In the genomic region with DNA sequence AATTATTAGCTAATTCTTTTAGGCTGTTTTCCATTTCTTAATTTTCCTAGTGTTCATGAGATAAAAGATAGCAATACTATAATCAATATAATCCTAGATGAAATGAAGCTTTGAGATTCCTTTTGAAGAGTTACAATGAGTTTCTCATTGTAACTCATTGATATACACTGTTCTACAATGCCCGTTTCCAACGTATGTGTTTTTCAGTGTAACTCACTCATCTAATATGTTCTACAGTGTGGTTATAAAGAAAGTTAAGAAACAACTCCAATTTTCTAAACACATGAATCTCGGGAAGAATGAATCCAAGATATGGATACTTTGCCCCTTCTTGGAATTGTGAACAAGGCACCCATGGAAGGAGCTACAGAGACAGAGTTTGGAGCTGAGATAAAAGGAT, we compare ENCODE assay signal across 8 mouse cellular contexts. TPM values are rescaled to one million over a fixed set of nuclear protein-coding genes. Genes with fewer than 3 reads are reported as not detected.
DNase-seq lines count a peak whose midpoint lies in the region; ATAC-seq lines count a peak whose summit lies in the region.

No protein-coding gene starts in this region.

- no peaks in the 10 kb centered on the region for H3K4me1 ChIP-seq in liver, embryonic 16.5 days (ENCODE audit: control insufficient read depth, low read depth, low read length)
- H3K4me1 ChIP-seq in neural tube, embryonic 13.5 days (replicated peaks): no peaks in the 10 kb centered on the region

- no peaks in the 10 kb centered on the region for H3K9me3 ChIP-seq in liver, embryonic 16.5 days (replicated peaks; ENCODE audit: control insufficient read depth, low read length)
- peaks cover 3% of the 10 kb centered on the region for H3K9me3 ChIP-seq in neural tube, embryonic 13.5 days

- WGBS in liver, embryonic 16.5 days (ENCODE audit: insufficient replicate concordance): 45% methylated on average over 3 of the region's 3 CpGs
- 82% methylated on average over 3 of the region's 3 CpGs for WGBS in neural tube, embryonic 13.5 days

- H3K27me3 ChIP-seq in liver, embryonic 16.5 days (ENCODE audit: control insufficient read depth, insufficient read depth, low read depth, low read length): no peaks in the 10 kb centered on the region
- no peaks in the 10 kb centered on the region for H3K27me3 ChIP-seq in neural tube, embryonic 13.5 days

- no peak overlapping the region for H3K9ac ChIP-seq in liver, embryonic 16.5 days (ENCODE audit: low read depth, low read length)
- H3K9ac ChIP-seq in neural tube, embryonic 13.5 days: no peak overlapping the region

- no peak overlapping the region for H3K4me2 ChIP-seq in liver, embryonic 16.5 days (ENCODE audit: low read depth, low read length)
- no peak overlapping the region for H3K4me2 ChIP-seq in neural tube, embryonic 13.5 days

- ATAC-seq in liver, embryonic 16.5 days (ENCODE audit: low read depth): peak; percentile 100
- ATAC-seq in neural tube, embryonic 13.5 days (ENCODE audit: low read depth): peak; percentile 100

- peak; percentile 100 for DNase-seq in ES-CJ7 (ENCODE audit: low read depth, low spot score)
- peak; percentile 90 for DNase-seq in cerebellum, adult 9-11 months
- DNase-seq in frontal cortex, adult 2 months (ENCODE audit: extremely low spot score in 1 of 2, low spot score in 1 of 2): peak; percentile 100
- DNase-seq in heart, postnatal 4 days: peak; percentile 100
- DNase-seq in layer of hippocampus, adult 18-20 months (ENCODE audit: low spot score in 2 of 2): peak; percentile 100
- DNase-seq in testis, postnatal 10 days (ENCODE audit: low spot score): peak; percentile 100

- no peaks in the 10 kb centered on the region for H3K36me3 ChIP-seq in liver, embryonic 16.5 days (ENCODE audit: control insufficient read depth, insufficient read depth)
- H3K36me3 ChIP-seq in neural tube, embryonic 13.5 days: no peaks in the 10 kb centered on the region

- no peak overlapping the region for H3K27ac ChIP-seq in liver, embryonic 16.5 days (ENCODE audit: low read length)
- no peak overlapping the region for H3K27ac ChIP-seq in neural tube, embryonic 13.5 days (replicated peaks)

- H3K4me3 ChIP-seq in liver, embryonic 16.5 days (ENCODE audit: low read depth, low read length): no peak overlapping the region
- H3K4me3 ChIP-seq in neural tube, embryonic 13.5 days: no peak overlapping the region

RNA-seq across cellular contexts. Expression of gene Pak3, which starts 35.5 kb away (rescaled TPM):
- 15.7 and 21.6 TPM in 2 replicates for polyA plus RNA-seq in frontal cortex, adult 2 months (2012; rRNA removed)
- 1 to 10 TPM; 6.2 to 6.3 TPM for total RNA-seq in heart, postnatal 4 days (2021)
- 100 to 1,000 TPM; 132 to 142 TPM for total RNA-seq in layer of hippocampus, adult 18-20 months (2021)
- 0.02 and 0.27 TPM in 2 replicates for polyA plus RNA-seq in liver, embryonic 16.5 days (2015; fragmentation: Nextera tagmentation; extraction: Ambion mirVana)
- polyA plus RNA-seq in neural tube, embryonic 13.5 days (2015; fragmentation: Nextera tagmentation; extraction: Ambion mirVana): 122 and 132 TPM in 2 replicates

Comparison
In these comparisons a context has a peak if more than half of its experiments do, and no peak if none do; other contexts are left out.
1. RNA of gene Pak3, which starts 35.5 kb away (polyA plus RNA-seq): 122 to 132 TPM in neural tube, embryonic 13.5 days and 15.7 to 21.6 TPM in frontal cortex, adult 2 months; 0.02 to 0.27 TPM in liver, embryonic 16.5 days; every median in the first group is over 10 times any median in the second.
2. Peak in every context shown above with its lines, with median percentiles within 50 percentile points of each other: DNase-seq.